Mouse (Mus musculus): ENCODE results near the gene Prok2. TPM values are rescaled to one million over a fixed set of nuclear protein-coding genes. Genes with fewer than 3 reads are reported as not detected.

The Prok2 gene
- total RNA-seq, 2 experiments from 2014 or later, result 2.1 TPM; not detected in 1

DNA sequence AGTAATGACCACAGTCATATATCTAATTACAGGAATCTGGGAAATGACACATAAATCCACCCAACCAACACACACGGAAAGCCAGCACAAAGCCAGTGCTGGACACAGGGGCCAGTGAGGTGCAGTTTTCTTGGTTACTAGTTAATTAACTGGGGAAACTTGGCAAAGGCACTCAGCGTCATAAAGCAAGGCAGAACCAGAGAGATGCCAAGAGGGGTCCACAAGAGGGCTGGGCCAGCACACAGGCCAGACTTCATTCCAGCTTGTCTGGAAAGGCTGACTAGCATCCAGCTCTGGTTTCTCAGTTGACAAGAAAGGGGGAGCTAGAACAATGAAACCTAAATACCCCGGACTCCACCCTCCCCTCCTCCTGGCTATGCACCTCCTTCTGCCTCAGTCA is 25.7 kb downstream of the Prok2 start:
- no peak for ATAC-seq (replicated peaks; ENCODE audit: low FRiP score, poor library complexity, severe bottlenecking)

GRCm38 (mm10) chr6:99692916-99693841 is 33.0 kb downstream of the Prok2 start:
- no peak for ATAC-seq (replicated peaks; ENCODE audit: low FRiP score, poor library complexity, severe bottlenecking)

DNA sequence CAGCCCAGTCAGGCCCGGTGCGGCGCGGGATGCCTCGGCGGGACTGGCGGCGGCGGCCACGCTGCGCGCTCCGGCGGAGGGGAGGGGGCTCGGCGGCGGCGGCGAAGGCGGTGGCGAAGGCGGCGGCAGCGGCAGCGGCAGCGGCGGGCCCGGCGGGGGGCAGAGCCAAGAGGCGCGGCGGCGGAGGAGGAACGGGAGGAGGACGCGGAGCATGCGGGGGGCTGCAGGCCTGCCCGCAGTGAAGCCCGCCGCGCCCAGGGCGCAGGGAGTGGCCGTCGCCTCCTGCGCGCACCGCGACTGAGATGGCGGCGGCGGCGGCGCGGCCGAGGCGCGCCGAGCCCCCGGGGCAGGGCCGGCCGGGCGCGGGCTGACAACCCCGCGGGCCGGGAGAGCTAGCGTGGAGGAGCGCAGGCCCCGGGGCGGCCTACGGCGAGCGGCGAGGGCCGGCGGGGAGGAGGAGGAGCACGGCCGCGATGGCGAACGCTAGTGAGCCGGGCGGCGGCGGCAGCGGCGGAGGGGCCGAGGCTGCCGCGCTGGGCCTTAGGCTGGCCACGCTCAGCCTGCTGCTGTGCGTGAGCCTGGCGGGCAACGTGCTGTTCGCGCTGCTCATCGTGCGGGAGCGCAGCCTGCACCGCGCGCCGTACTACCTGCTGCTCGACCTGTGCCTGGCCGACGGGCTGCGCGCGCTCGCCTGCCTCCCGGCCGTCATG is 33.8 kb downstream of the Prok2 start, which contains the start of gene Gpr27:
Gene Gpr27 (plus strand): TSS at position 474 of the 710 bp plus-strand sequence.
- no peak for ATAC-seq (replicated peaks; ENCODE audit: low FRiP score, poor library complexity, severe bottlenecking)

DNA sequence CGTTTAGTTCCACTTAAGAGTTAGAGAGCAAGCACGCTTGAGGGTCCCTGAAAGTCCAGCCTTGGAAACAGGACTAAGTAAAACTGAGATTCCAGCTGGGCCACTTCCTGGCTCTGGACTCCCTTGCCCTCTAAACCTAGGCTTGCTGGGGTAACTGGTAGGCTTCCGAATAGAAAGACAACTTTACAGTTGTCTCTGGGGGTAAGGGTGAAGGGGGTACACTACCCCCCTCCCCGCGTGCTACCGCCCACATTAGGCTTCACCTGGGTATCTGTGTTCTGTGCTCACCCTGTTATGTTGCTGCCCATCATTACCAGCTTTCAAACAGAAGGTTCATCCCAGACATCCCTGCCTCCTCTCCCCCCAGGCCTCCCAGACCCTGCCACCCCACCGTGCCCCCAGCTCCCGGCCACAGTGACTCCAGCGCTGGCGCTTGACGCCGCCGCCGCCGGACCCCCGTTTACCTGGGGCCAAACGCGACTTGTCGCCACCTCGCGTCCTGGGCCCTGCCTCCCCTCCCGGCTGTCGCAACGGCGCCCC is 34.5 kb downstream of the Prok2 start:
- ATAC-seq (replicated peaks; ENCODE audit: low FRiP score, poor library complexity, severe bottlenecking), result no peak

GRCm38 (mm10) chr6:99688513-99688912 is 37.7 kb downstream of the Prok2 start:
- ATAC-seq (replicated peaks; ENCODE audit: low FRiP score, poor library complexity, severe bottlenecking), result no peak

DNA sequence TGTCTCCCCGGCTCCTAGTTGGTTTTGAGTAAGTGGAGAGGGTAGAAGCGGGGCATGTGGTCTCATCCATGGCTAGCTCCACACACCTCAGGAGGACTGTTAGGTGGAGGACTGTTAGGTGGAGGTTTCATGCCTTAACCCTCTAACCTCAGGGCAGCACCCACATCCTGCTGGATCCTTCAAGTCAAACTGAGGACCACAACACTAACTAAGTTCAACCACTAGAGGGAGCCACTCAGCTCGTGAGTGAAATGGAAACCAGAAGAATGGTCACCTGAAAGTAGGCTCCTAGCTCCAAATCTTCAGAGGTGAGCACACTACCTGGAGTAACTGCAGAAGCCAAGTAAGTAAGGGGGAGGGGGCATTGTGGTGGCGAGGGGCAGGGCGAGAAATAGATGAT is 41.3 kb downstream of the Prok2 start:
- no peak; the same call in 1 of the 2 replicates for ATAC-seq (replicated peaks; ENCODE audit: low FRiP score, poor library complexity, severe bottlenecking)

DNA sequence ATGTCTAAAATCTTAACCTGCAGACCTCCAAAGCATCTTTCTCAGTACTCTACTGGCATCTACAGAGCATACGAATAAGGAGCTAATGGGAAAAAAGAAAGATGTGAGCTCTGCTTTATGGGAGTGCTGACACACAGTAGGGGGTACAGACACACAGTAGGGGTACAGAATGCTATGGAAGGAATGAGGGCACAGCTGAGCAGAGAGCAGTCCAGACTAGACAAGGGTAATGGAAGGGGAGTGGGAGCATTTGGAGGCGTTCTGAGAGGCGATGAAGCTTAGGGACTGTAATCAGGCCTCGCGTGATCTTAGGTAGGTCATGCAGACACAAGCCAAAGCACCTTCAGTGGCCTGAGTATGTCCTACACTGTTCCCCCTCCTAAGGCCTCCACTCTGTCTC is 42.2 kb downstream of the Prok2 start:
- no peak for ATAC-seq (replicated peaks; ENCODE audit: low FRiP score, poor library complexity, severe bottlenecking)

DNA sequence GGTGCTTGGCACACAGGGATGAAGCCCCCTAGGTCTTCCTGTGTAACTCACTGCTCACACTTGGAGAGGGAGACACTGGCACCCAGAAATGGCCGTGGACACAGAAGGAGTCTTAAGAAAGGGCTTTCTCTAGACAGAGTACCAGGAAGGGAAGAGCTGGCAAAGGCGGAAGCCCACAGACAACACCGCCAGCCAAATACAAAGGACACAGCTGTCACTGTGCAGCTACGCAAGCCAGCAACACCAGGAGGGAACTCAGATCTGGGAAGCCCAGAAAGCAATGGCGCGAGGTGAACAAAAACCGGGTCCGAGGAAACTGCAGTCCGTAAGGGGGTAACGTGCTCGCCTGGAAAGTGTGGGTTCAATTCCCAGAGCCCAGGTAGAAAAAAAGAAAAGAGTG is 48.1 kb downstream of the Prok2 start:
- ATAC-seq (replicated peaks; ENCODE audit: low FRiP score, poor library complexity, severe bottlenecking), result no peak

DNA sequence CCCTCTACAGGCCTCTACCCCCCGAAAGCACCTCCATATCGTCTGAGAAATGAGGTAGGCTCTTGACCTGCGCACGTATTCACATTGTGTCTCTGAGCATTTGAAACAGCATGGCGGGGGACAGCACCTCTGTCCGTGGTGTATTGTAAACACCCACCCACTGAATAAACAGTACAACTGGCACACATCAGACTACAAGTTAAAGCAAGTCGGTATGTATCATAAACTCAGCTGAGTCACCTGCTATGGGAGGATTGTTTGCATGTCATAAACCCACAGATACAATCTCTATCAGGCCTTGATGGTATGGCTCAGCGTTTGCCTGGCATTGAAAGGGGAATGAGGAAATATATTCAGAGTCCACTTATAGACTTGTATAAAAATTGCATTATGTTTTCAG is 48.9 kb downstream of the Prok2 start:
- no peak for ATAC-seq (replicated peaks; ENCODE audit: low FRiP score, poor library complexity, severe bottlenecking)

DNA sequence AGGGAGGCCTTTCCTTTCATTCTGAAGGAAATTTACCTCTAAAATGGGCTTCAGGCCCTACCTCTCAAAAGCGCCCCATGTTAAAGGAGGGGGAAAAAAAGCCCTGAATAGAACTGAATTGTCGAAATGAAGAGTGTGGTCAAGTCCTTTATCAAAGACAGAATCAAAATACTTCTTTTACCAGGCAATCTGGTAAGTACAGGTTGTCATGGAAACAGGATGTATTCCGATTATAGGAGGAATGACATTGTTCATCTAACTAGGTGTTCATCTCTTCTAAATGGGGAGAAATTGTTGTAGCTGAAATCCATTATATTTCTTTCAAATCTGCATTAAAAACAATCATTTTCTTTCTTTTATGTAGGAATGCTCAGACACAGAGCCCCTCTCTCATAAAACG is 51.7 kb downstream of the Prok2 start:
- no peak for ATAC-seq (replicated peaks; ENCODE audit: low FRiP score, poor library complexity, severe bottlenecking)

DNA sequence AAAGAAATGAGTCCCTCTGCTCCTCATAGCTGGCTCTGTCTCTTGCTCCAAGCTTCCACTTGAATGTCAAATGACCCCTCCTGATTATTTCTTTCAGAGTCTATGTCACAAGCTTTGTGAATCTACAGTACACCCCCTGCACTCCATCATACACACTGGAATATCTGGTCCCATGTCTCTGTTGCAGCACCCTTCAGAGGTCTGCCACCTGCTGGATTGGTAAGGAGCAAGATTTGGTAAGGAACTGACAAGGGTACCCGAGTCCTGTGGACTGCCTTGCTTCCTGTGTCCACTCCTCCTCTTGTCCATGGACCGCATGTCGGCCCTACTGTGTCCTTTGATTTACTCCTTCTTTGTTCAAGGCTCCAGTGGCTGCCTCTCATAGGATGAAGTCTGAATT is 54.4 kb downstream of the Prok2 start:
- no peak for ATAC-seq (replicated peaks; ENCODE audit: low FRiP score, poor library complexity, severe bottlenecking)

- ATAC-seq (replicated peaks; ENCODE audit: low FRiP score, poor library complexity, severe bottlenecking), result 0 out of 2 replicates have a peak, but pooled peaks have one; percentile 55
Observed at GRCm38 (mm10) chr6:99670481-99671119, 55.6 kb downstream of the Prok2 start.

GRCm38 (mm10) chr6:99669481-99670325 is 56.5 kb downstream of the Prok2 start:
- ATAC-seq (replicated peaks; ENCODE audit: low FRiP score, poor library complexity, severe bottlenecking), result no peak

DNA sequence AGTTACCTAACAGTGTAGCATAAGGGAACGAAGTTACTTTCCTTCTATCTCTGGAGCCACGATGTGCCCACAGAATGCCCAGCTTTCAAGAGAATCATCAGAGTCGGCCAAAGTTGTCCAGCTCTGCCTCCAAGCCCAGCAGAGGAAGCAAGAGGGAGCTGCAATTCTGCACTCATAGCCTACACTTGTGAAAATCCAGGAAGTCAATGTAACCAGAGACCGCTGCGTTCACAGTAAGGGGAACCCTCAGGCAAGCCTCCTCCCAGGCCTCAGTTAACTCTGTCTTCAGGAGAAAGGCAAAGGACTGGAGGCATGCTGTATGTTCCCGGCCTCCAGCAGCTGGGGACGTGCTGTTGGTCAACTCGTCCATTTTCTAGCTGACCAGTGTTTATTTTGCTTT is 58.9 kb downstream of the Prok2 start:
- ATAC-seq (replicated peaks; ENCODE audit: low FRiP score, poor library complexity, severe bottlenecking), result no peak

DNA sequence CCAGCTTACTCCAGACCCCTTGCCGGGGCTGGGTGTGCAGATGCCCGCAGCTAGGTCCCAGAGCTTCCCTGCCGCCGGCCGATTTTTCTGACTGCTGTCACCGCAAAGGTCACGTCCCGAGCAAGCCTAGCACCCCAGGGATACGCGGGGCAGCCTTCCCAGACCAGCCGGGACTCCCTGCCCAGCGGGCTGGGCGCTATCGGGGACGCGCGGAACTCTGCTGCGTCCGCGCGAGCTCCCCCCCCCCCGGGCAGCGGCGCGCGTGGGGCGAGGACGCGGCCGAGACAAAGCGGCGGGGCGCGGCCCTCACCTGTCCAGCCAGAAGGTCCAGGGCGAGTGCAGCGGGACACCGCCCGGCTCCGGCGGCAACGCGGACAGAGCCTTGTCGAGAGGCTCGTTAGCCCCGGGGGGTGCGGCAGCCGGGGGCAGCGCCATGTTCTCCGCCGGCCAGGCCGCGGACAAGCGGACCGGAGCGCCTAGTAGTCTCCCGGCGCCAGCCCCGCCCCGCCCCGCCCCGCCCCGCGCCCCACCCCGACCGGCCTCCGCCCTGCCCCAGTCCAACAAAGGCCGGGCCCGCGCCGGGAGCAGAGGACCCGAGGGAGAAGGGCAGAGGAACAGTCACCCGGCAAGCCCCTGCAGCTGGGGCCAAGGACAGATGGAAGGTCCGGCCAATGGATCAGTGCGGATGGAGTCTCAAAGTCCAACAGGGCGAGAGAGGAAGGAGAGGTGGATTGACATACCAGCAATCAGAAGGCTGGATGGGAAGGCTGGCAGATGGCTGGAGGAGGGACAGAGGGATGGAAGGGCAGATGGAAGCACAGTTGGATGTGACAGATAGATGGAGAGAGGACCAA is 59.6 kb downstream of the Prok2 start, which contains the start of the genes Eif4e3 and Gm20696:
Gene Eif4e3 (minus strand): TSS at position 454 of the 854 bp plus-strand sequence.
Gene Gm20696 (minus strand): TSS at position 480 of the 854 bp plus-strand sequence.
- no peak for ATAC-seq (replicated peaks; ENCODE audit: low FRiP score, poor library complexity, severe bottlenecking)

- no peak for ATAC-seq (replicated peaks; ENCODE audit: low FRiP score, poor library complexity, severe bottlenecking)
Observed at GRCm38 (mm10) chr6:99665457-99666317, 60.5 kb downstream of the Prok2 start.

- ATAC-seq (replicated peaks; ENCODE audit: low FRiP score, poor library complexity, severe bottlenecking), result no peak
Observed at GRCm38 (mm10) chr6:99663232-99663631, 63.0 kb downstream of the Prok2 start.

Data from erythroblast, adult 5-6 weeks (primary cell).